Mouse (Mus musculus): Measurements from ENCODE around the gene Jkamp. TPM values are rescaled to one million over a fixed set of nuclear protein-coding genes. Genes with fewer than 3 reads are reported as not detected.
"Not testable (repeated sequence)": the region's sequence is repeated elsewhere in the genome, so short reads cannot be mapped to it uniquely, and the experiment has no call there.

The Jkamp gene
- total RNA-seq (2021), result 10 to 100 TPM; 50.8 to 51.3 TPM
- long read RNA-seq, experiment 1, transcript Jkamp-201 (7 exons, 1,292 nt), result major isoform, 77 of 112 reads
- long read RNA-seq, experiment 1, transcript Jkamp-202 (7 exons, 1,874 nt), result minor isoform, 14 of 112 reads
- long read RNA-seq, experiment 1, partial matches to known transcripts, result 2 of 112 reads
- long read RNA-seq, experiment 1, other reads (novel, unspliced or antisense), result 19 of 112 reads
- long read RNA-seq, experiment 2, transcript Jkamp-202 (7 exons, 1,874 nt), result minor isoform, 8 of 108 reads
- long read RNA-seq, experiment 2, transcript Jkamp-201 (7 exons, 1,292 nt), result major isoform, 87 of 108 reads
- long read RNA-seq, experiment 2, partial matches to known transcripts, result 0 of 108 reads
- long read RNA-seq, experiment 2, other reads (novel, unspliced or antisense), result 11 of 108 reads

DNA sequence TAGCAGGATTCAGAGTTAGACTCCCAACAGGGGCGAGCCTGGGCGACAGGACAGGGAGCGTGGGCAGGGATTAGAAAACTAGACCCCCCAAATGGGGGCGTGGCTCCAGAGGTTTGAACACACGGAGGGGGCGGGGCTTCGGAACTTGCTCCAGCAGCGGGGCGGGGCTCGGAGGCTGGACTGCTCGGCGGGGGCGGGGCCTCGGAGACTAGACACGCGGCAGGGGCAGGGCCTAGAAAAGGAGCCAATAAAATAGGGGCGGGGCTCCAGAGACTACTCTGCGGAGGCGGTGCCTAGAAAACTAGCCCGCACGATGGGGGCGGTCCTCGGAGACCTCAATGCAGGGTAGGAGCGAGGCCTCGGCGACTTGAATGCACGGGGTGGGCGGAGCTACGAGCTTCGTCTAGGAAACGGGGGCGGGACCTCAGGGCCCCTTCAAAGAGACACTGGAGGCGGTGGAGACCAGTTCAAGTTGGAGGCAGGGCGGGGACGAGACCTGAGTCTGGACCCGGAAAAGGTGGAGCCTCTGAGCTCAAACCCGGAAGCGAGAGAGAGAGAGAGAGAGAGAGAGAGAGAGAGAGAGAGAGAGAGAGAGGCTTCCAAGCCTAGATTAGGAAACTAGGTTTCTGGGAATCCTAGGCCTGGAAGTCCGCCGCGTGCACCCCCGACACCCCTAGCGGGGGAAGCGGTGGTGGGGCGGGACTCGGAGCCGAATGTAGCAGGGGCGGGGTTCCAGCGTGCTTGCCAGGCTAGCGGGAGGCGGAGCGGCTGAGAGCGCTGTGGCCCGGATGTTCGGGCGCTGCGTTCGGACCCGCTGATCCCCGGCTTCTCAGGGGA, at the start of gene Jkamp, which contains the start of gene L3hypdh:
Jkamp (plus strand) TSS at position 261 of the 837 bp plus-strand sequence.
L3hypdh (minus strand) TSS at position 111 of the 837 bp plus-strand sequence.
- peak; percentile 97 to 98 for DNase-seq (ENCODE audit: low spot score in 2 of 2)

- no peak for DNase-seq (ENCODE audit: low spot score in 2 of 2)
These were observed 49.2 kb upstream of the Jkamp start for GRCm38 (mm10) chr12:72036097-72036661.

GRCm38 (mm10) chr12:72037049-72037448, 48.3 kb upstream of the Jkamp start:
- DNase-seq (ENCODE audit: low spot score in 2 of 2), result no peak

DNA sequence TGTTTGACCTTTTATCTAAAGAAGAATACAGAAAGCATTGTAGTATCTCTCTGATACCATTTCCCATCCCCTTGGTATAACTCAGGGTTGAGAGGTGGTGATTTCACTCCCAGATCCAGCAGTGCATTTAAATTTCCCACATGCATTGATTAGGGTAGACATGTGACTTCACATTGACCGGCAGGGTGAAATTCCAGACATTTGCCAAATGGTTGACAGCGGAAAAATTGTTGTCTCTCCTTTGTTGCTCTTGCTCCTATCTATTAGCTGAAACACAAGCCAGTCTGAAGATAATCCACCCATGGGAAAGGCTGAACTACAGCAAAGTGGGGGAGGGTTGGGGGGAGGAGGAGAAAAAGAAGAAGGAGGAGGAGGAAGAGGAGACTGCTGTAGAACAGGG, 46.5 kb upstream of the Jkamp start:
- no peak for DNase-seq (ENCODE audit: low spot score in 2 of 2)

GRCm38 (mm10) chr12:72039501-72039900, 45.9 kb upstream of the Jkamp start:
- no peak for DNase-seq (ENCODE audit: low spot score in 2 of 2)

DNA sequence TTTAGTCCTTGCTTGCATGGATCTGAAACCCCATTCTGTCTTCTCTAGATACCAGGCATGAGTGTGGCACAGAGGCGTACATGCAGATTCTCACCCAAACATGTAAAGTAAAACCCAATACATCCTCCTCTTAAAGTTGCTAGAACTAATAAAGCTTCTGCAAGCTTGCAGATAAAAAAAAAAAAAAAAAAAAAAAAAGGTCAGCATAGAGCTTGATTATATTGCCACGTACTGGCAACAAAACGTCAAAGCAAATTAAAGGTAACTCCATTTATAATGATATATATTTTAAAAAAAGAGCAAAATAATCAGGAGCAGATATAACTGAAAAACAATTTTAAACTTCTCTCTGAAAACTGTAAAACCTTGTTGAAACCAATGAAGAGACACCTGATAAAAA, 44.2 kb upstream of the Jkamp start:
- DNase-seq (ENCODE audit: low spot score in 2 of 2), result no peak

- DNase-seq (ENCODE audit: low spot score in 2 of 2), result no peak
These were observed 37.9 kb upstream of the Jkamp start for GRCm38 (mm10) chr12:72047513-72047912.

GRCm38 (mm10) chr12:72050156-72050555, 35.2 kb upstream of the Jkamp start:
- not testable (repeated sequence) for DNase-seq (ENCODE audit: low spot score in 2 of 2)

DNA sequence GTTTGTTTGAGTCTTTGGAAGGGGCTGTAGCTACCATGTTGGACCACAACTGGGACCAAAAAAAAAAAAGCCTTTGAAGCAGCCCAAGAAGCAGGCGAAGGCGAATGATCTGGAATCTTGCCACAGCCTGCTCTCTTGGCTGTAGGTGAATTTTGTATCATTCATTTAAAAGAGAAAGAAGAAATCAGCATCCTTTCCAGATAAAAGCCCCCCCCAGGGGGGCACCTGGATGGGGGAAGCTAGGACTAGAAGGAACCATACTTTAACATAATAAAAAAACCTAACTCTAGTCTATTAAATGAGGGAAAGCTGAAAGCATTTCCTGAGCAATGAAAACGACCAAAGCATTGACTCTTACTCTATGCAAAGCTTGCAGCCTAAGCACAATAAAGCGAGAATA, 34.6 kb upstream of the Jkamp start:
- no peak for DNase-seq (ENCODE audit: low spot score in 2 of 2)

DNA sequence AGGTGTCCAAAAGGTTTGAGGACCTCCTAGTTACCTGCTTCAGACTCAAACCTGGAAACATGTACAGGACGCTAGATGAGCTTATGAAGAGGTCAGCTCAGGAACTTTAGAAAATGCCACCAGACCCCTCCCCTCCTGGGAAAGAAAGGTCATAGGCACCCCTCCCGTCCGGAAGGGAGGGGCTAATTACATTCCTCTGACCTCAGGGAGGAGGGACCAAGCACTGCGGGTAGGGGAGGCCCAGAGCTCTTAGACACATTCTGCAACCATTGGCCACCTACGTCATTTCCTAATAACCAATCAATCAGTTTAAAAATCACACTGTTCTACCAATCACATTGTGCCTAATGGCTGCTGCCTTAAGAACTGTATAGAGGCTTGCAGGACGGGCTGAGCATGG, 32.8 kb upstream of the Jkamp start:
- DNase-seq (ENCODE audit: low spot score in 2 of 2), result no peak

DNA sequence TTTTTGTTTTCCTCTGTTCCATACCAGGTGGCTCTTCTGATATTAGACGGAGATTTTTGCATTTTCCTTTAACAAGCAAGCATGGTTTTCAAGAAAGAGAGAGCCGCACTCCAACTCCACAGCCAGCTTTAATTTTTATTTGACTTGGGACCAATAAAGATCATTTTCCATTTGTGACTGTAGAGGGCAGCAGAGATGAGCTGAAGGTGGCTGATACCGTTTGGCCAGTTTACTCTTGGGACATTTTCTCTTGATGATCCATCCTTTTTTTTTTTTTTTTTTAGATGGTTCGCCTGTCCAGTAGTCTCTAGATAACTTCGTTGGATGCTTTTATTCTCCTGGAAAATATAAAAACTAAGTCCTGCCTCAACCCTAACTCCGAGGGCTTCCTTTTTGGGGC, 32.1 kb upstream of the Jkamp start:
- DNase-seq (ENCODE audit: low spot score in 2 of 2), result no peak

DNA sequence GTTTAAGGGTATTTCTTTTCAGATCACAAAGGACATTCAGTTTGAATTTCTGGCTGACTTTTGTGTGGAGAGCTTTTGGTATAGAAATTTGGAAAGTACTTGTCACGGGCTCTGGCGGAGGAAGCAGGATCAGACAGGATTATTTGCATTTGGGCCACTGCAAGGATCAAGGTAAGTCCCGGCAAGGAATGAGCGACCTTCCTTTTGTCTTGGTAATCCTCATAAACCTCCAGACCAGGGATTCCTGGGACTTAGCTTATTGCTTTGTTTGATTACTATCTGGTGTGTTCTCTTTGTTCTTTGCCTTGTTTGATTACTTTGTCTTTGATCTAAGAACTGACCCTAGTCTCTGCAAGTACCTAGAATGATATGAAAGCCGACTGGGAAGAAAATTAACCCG, 31.5 kb upstream of the Jkamp start:
- DNase-seq (ENCODE audit: low spot score in 2 of 2), result no peak

DNA sequence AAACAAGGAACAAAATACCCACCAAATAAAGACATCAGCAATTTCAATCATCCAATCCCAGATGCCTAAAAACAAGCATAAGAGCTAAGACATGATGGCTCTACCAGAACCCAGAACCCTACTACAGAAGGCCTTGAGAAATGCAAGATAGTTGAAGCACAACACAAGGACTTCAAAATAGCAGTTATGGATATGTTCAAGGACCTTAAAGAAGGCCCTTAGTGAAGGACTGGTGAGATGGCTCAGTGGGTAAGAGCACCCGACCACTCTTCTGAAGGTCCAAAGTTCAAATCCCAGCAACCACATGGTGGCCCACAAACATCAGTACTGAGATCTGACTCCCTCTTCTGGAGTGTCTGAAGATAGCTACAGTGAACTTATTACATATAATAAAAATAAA, 27.6 kb upstream of the Jkamp start:
- DNase-seq (ENCODE audit: low spot score in 2 of 2), result no peak

DNA sequence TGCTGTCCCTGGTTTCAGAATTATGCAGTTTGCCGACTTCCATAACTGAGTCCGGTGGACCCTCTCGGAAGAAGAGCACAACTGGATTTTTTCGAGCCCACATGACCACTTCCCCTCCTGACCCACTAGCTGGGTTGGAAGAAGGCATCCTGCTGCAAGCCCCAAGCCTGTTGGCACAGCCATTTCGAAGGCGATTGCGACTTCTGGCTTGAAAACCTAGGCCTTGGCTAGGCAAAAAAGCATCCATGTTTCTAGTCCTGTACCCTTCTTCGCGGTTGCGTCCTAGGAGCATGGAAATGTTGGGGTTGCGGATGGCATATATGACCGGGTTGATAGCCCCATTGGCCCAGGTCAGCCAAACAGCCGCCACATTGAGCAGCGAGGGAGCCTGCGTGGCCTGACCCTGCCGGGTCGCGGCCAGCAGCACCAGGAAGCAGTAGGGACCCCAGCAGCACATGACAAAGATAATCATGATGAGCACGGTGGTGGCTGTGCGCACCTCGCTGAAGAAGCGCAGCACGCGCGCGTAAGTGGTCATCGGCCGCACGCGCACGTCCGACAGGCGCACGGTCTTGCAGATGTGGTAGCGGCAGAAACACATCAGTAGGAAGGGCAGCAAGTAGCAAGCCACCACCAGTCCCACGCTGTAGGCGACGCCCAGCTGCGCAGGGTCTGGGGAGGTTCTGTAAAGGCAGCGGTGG, 15.6 kb upstream of the Jkamp start:
- DNase-seq (ENCODE audit: low spot score in 2 of 2), result no peak

GRCm38 (mm10) chr12:72070327-72071269, 14.8 kb upstream of the Jkamp start, which contains the start of gene Gpr135:
Gene Gpr135, minus strand, starts transcription at chr12:72071125.
- peak; percentile 54 to 64 for DNase-seq (ENCODE audit: low spot score in 2 of 2)

- no peak for DNase-seq (ENCODE audit: low spot score in 2 of 2)
These were observed 7.1 kb upstream of the Jkamp start for GRCm38 (mm10) chr12:72078248-72078647.

DNA sequence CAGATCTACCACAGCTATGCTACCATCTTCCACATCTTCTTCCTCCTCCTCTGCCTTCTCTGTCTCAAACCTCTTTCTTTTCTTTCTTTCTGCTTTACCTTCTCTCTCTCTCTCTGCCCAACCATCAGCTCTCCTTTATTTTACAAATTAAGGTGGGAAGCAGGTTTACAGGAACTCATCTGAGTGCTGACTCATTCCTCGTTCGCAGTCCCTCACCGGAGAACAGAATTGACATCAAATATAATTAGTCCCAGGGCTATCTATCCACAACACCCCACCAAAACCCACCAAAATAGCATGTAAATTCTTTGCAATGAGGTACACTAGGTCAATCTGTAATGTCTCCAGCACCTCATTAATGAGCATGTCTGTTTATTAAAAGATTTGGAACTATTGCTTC, 3.4 kb upstream of the Jkamp start:
- DNase-seq (ENCODE audit: low spot score in 2 of 2), result no peak

- peak in 1 of 2 experiments; percentile 12 for DNase-seq (ENCODE audit: low spot score in 2 of 2)
These were observed 3.0 kb upstream of the Jkamp start for GRCm38 (mm10) chr12:72082370-72082769.

GRCm38 (mm10) chr12:72083265-72083664, 2.1 kb upstream of the Jkamp start:
- no peak for DNase-seq (ENCODE audit: low spot score in 2 of 2)

Data from adrenal gland, postnatal 4 days (tissue).